In the genomic region with DNA sequence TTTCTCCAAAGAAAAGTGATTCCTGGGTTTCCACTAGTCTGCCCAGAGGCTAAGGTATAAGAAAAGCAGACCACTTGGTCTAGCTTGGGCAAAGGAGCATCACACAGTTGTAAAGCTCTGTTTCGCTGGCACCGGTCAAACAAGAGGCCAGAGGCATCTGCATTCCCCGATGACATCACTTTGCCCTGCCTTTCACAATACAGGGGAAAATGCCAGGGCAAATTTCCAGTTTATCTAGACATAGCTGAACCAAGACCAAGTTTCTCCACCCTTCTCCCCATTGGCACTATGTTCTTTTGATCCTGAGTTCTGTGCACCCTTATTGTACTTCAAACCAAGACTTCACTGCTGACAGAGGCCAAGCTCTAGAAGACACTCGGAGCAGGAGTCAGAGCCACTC, we compare ENCODE assay signal across 16 mouse cellular contexts. TPM values are rescaled to one million over a fixed set of nuclear protein-coding genes. Genes with fewer than 3 reads are reported as not detected.
DNase-seq lines count a peak whose midpoint lies in the region.
"Had no signal": no experiment of that assay in that cellular context is flagged by ENCODE, and none has a peak within 500 bp of the region (broad histone marks: within the 10 kb centered on the region; RNA-seq: fewer than 3 reads in every experiment).

No protein-coding gene starts in this region.

- peak; percentile 2 to 5 for DNase-seq in adrenal gland, postnatal 36 days
- no peak for DNase-seq in adrenal gland, adult 18-20 months (ENCODE audit: low spot score in 2 of 2)
- peak; percentile 35 for DNase-seq in layer of hippocampus, adult 11-12 months (ENCODE audit: low spot score)
- DNase-seq in layer of hippocampus, postnatal 25 days (ENCODE audit: extremely low spot score in 1 of 2, low spot score in 1 of 2) = no peak
- peak; percentile 76 for DNase-seq in Muller cell, postnatal 12 days (ENCODE audit: inconsistent ontology term)
- DNase-seq in brain, adult 2 months (ENCODE audit: low read depth, low spot score) = peak; percentile 76
- DNase-seq in lung, postnatal 25 days (ENCODE audit: low spot score) = no peak
- DNase-seq: cerebellum, adult 8-10 months; gastrocnemius, postnatal 36 days; kidney, adult 18-20 months; kidney, postnatal 4 days; liver, embryonic 13.5 days; lung, embryonic 14.5 days; lung, postnatal 36 days; right cerebral cortex, postnatal 25 days; thymus, postnatal 25 days had no signal

RNA-seq across cellular contexts. Expression of a gene that starts 22.8 kb away (rescaled TPM):
- 1 to 10 TPM; 1.5 to 1.9 TPM for total RNA-seq in adrenal gland, postnatal 36 days (2021)
- 1 to 10 TPM; 1.1 to 1.8 TPM for total RNA-seq in adrenal gland, adult 18-20 months (2021)
- total RNA-seq in layer of hippocampus, postnatal 25 days (2021) = 10 to 100 TPM; 10.9 to 12.0 TPM

Comparison
In these comparisons a context has a peak if more than half of its experiments do, and no peak if none do; other contexts are left out.
1. DNase-seq: peak in adrenal gland, postnatal 36 days (2 of 2), layer of hippocampus, adult 11-12 months (single experiment), Muller cell, postnatal 12 days (single experiment) and brain, adult 2 months (single experiment); none in adrenal gland, adult 18-20 months (0 of 2), layer of hippocampus, postnatal 25 days (0 of 2) and lung, postnatal 25 days (single experiment).
2. RNA of a gene that starts 22.8 kb away (total RNA-seq): 10.9 to 12.0 TPM in layer of hippocampus, postnatal 25 days; 1.5 to 1.9 TPM in adrenal gland, postnatal 36 days and 1.1 to 1.8 TPM in adrenal gland, adult 18-20 months; every median in the first group is over 4 times any median in the second.